In the genomic region with DNA sequence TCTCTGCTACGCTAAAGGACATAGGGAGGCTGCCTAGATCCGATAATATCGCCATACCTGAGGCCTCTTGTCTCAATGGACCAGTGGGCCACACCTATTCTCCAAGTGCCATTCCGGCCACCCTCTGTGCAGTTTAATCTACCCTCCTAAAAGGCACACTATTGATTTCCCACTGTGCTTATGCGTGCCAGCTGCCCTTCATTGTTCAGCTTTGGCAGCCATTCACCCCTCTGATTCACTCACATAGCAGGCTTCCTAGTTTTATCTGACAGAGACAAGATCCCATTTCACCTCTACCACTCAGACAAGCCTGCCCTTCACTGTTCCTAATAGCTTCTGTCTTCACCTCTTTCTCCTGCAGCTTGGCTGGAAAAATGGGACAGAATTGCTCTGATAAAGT, we compare ENCODE assay signal across 26 mouse cellular contexts.
DNase-seq lines count a peak whose midpoint lies in the region; ATAC-seq lines count a peak whose summit lies in the region.
"Had no signal": no experiment of that assay in that cellular context is flagged by ENCODE, and none has a peak within 500 bp of the region (broad histone marks: within the 10 kb centered on the region; RNA-seq: fewer than 3 reads in every experiment).

No protein-coding gene starts in this region.

- H3K36me3 ChIP-seq in forebrain, embryonic 13.5 days (ENCODE audit: poor library complexity, severe bottlenecking): no peaks in the 10 kb centered on the region
- no peaks in the 10 kb centered on the region for H3K36me3 ChIP-seq in forebrain, embryonic 10.5 days (replicated peaks)
- no peaks in the 10 kb centered on the region for H3K36me3 ChIP-seq in midbrain, embryonic 11.5 days (ENCODE audit: control insufficient read depth, insufficient read depth, low read length)
- H3K36me3 ChIP-seq in midbrain, embryonic 15.5 days (replicated peaks): no peaks in the 10 kb centered on the region
- H3K36me3 ChIP-seq: embryonic facial prominence, embryonic 10.5 days; G1E; hindbrain, embryonic 10.5 days; kidney, embryonic 15.5 days; limb, embryonic 12.5 days; midbrain, embryonic 12.5 days had no signal

- H3K4me3 ChIP-seq in forebrain, embryonic 13.5 days: no peak overlapping the region
- H3K4me3 ChIP-seq in forebrain, embryonic 10.5 days: no peak overlapping the region
- no peak overlapping the region for H3K4me3 ChIP-seq in midbrain, embryonic 11.5 days (ENCODE audit: low read depth, low read length)
- no peak overlapping the region for H3K4me3 ChIP-seq in midbrain, embryonic 15.5 days
- H3K4me3 ChIP-seq: embryonic facial prominence, embryonic 10.5 days; gastrocnemius, adult 2 months; hindbrain, embryonic 10.5 days; kidney, embryonic 15.5 days; limb, embryonic 12.5 days; midbrain, embryonic 12.5 days had no signal

- DNase-seq in forebrain, embryonic 10.5 days (ENCODE audit: extremely low spot score, low spot score): no peak
- no peak for DNase-seq in midbrain, embryonic 11.5 days (ENCODE audit: low spot score, missing footprints)
- peak; percentile 31 for DNase-seq in cerebellum, adult 8-10 months
- peak; percentile 19 to 23 for DNase-seq in cerebellum, postnatal 36 days
- no peak for DNase-seq in spleen, adult 18-20 months
- DNase-seq in gastrocnemius, postnatal 14 days: no peak
- DNase-seq: adrenal gland, postnatal 25 days; gastrocnemius, adult 2 months; heart, postnatal 10 days; kidney, postnatal 4 days; liver, postnatal 0 days; lung, postnatal 14 days; thymus, adult 2 months; thymus, postnatal 4 days had no signal

- no peak overlapping the region for H3K9ac ChIP-seq in forebrain, embryonic 13.5 days
- H3K9ac ChIP-seq in midbrain, embryonic 11.5 days (ENCODE audit: low read length): no peak overlapping the region
- no peak overlapping the region for H3K9ac ChIP-seq in midbrain, embryonic 15.5 days
- H3K9ac ChIP-seq: kidney, embryonic 15.5 days; limb, embryonic 12.5 days; liver, postnatal 0 days; midbrain, embryonic 12.5 days had no signal

- ATAC-seq in forebrain, embryonic 13.5 days: peak; percentile 41; the same call in 1 of the 2 replicates
- ATAC-seq in midbrain, embryonic 11.5 days (ENCODE audit: low FRiP score): 0 out of 2 replicates have a peak, but pooled peaks have one; percentile 9
- ATAC-seq in midbrain, embryonic 15.5 days (replicated peaks): no peak
- ATAC-seq: intestine, postnatal 0 days; liver, postnatal 0 days had no signal

- intact Hi-C loops in gastrocnemius, postnatal 14 days (cut with DNase I; ENCODE audit: low total_unique reads): no loop called here

- H3K4me1 ChIP-seq in forebrain, embryonic 13.5 days: 0 out of 2 replicates have a peak, but pooled peaks cover 7% of the 10 kb centered on the region
- H3K4me1 ChIP-seq in forebrain, embryonic 10.5 days: peaks cover 9% of the 10 kb centered on the region
- no peaks in the 10 kb centered on the region for H3K4me1 ChIP-seq in midbrain, embryonic 11.5 days (ENCODE audit: control insufficient read depth, insufficient read depth, low read length)
- H3K4me1 ChIP-seq in midbrain, embryonic 15.5 days: 0 out of 2 replicates have a peak, but pooled peaks cover 5% of the 10 kb centered on the region
- H3K4me1 ChIP-seq: embryonic facial prominence, embryonic 10.5 days; kidney, embryonic 15.5 days; limb, embryonic 12.5 days had no signal

- H3K27ac ChIP-seq in forebrain, embryonic 13.5 days: no peak overlapping the region
- H3K27ac ChIP-seq in forebrain, embryonic 10.5 days: no peak overlapping the region
- H3K27ac ChIP-seq in midbrain, embryonic 11.5 days (ENCODE audit: low read depth, low read length): no peak overlapping the region
- no peak overlapping the region for H3K27ac ChIP-seq in midbrain, embryonic 15.5 days
- H3K27ac ChIP-seq: embryonic facial prominence, embryonic 10.5 days; gastrocnemius, adult 2 months; hindbrain, embryonic 10.5 days; kidney, embryonic 15.5 days; limb, embryonic 12.5 days; midbrain, embryonic 12.5 days; stomach, postnatal 0 days had no signal

- no peaks in the 10 kb centered on the region for H3K27me3 ChIP-seq in forebrain, embryonic 13.5 days
- no peaks in the 10 kb centered on the region for H3K27me3 ChIP-seq in forebrain, embryonic 10.5 days (ENCODE audit: poor library complexity, severe bottlenecking)
- H3K27me3 ChIP-seq in midbrain, embryonic 11.5 days (ENCODE audit: control insufficient read depth, insufficient read depth, low read length): no peaks in the 10 kb centered on the region
- H3K27me3 ChIP-seq in midbrain, embryonic 15.5 days (replicated peaks): no peaks in the 10 kb centered on the region
- H3K27me3 ChIP-seq: kidney, embryonic 15.5 days; limb, embryonic 12.5 days; midbrain, embryonic 12.5 days had no signal

- 28% methylated on average over 5 of the region's 5 CpGs for WGBS in forebrain, embryonic 13.5 days
- 51% methylated on average over 5 of the region's 5 CpGs for WGBS in forebrain, embryonic 10.5 days
- WGBS in midbrain, embryonic 11.5 days: 47% methylated on average over 5 of the region's 5 CpGs
- WGBS in midbrain, embryonic 15.5 days: 28% methylated on average over 5 of the region's 5 CpGs

- H3K9me3 ChIP-seq in forebrain, embryonic 13.5 days (replicated peaks): no peaks in the 10 kb centered on the region
- no peaks in the 10 kb centered on the region for H3K9me3 ChIP-seq in forebrain, embryonic 10.5 days
- no peaks in the 10 kb centered on the region for H3K9me3 ChIP-seq in midbrain, embryonic 11.5 days (ENCODE audit: control insufficient read depth, low read length)
- no peaks in the 10 kb centered on the region for H3K9me3 ChIP-seq in midbrain, embryonic 15.5 days
- H3K9me3 ChIP-seq: embryonic facial prominence, embryonic 10.5 days; hindbrain, embryonic 10.5 days; kidney, embryonic 15.5 days; limb, embryonic 12.5 days; midbrain, embryonic 12.5 days had no signal

- no peak overlapping the region for H3K4me2 ChIP-seq in forebrain, embryonic 13.5 days
- H3K4me2 ChIP-seq in midbrain, embryonic 11.5 days: no peak overlapping the region
- no peak overlapping the region for H3K4me2 ChIP-seq in midbrain, embryonic 15.5 days
- H3K4me2 ChIP-seq: heart, embryonic 11.5 days; kidney, embryonic 15.5 days; limb, embryonic 12.5 days; liver, embryonic 11.5 days; midbrain, embryonic 12.5 days had no signal

Comparison
In these comparisons a context has a peak if more than half of its experiments do, and no peak if none do; other contexts are left out.
1. DNase-seq: peak in cerebellum, adult 8-10 months (single experiment) and cerebellum, postnatal 36 days (2 of 2); none in forebrain, embryonic 10.5 days (single experiment), midbrain, embryonic 11.5 days (single experiment), spleen, adult 18-20 months (0 of 2) and gastrocnemius, postnatal 14 days (single experiment).